Mouse (Mus musculus) kidney, postnatal 4 days (tissue): Measurements from ENCODE around the gene Gm37240.
"Not testable (repeated sequence)": the region's sequence is repeated elsewhere in the genome, so short reads cannot be mapped to it uniquely, and the experiment has no call there.

ENCODE experiments used
- DNase-seq, 2 experiments: peaks; one replicate each; pipeline ENCODE4 v3.0.0; 2021; ENCODE audit warnings: mixed read lengths in 2 of 2

Gene Gm37240

GRCm38 (mm10) chr3:85887239-85887827, at the start of gene Gm37240, which contains the start of gene Glt28d2:
Gene Gm37240, minus strand, starts transcription at chr3:85887518.
Gene Glt28d2, minus strand, starts transcription at chr3:85887516.
- DNase-seq: peak; percentile 95 to 96

GRCm38 (mm10) chr3:85933586-85933985, 46.3 kb upstream of the Gm37240 start:
- no peak for DNase-seq

GRCm38 (mm10) chr3:85931859-85932258, 44.5 kb upstream of the Gm37240 start:
- DNase-seq: no peak

GRCm38 (mm10) chr3:85930671-85931255, 43.4 kb upstream of the Gm37240 start:
- no peak for DNase-seq

GRCm38 (mm10) chr3:85929711-85930110, 42.4 kb upstream of the Gm37240 start:
- no peak for DNase-seq

- DNase-seq: no peak
Observed at GRCm38 (mm10) chr3:85928140-85928611, 40.9 kb upstream of the Gm37240 start.

GRCm38 (mm10) chr3:85927296-85927695, 40.0 kb upstream of the Gm37240 start:
- DNase-seq: no peak

- peak; percentile 92 to 93 for DNase-seq
Observed at GRCm38 (mm10) chr3:85923954-85924945, 36.9 kb upstream of the Gm37240 start.

GRCm38 (mm10) chr3:85923343-85923742, 36.0 kb upstream of the Gm37240 start:
- no peak for DNase-seq

- DNase-seq: peak; percentile 75 to 80
Observed at GRCm38 (mm10) chr3:85922331-85922730, 35.0 kb upstream of the Gm37240 start.

- not testable (repeated sequence) for DNase-seq
Observed at GRCm38 (mm10) chr3:85920671-85921070, 33.4 kb upstream of the Gm37240 start.

GRCm38 (mm10) chr3:85917600-85917999, 30.3 kb upstream of the Gm37240 start:
- peak; percentile 57 to 69 for DNase-seq

- DNase-seq: no peak
Observed at GRCm38 (mm10) chr3:85914806-85915205, 27.5 kb upstream of the Gm37240 start.

GRCm38 (mm10) chr3:85907136-85907535, 19.8 kb upstream of the Gm37240 start:
- no peak for DNase-seq

- peak in 1 of 2 experiments; percentile 7 for DNase-seq
Observed at GRCm38 (mm10) chr3:85904371-85904770, 17.1 kb upstream of the Gm37240 start.

GRCm38 (mm10) chr3:85895020-85895419, 7.7 kb upstream of the Gm37240 start:
- DNase-seq: no peak

GRCm38 (mm10) chr3:85891571-85891970, 4.3 kb upstream of the Gm37240 start:
- no peak for DNase-seq

GRCm38 (mm10) chr3:85888221-85888671, 928 bp upstream of the Gm37240 start:
- DNase-seq: peak; percentile 43 to 59

- DNase-seq: peak in 1 of 2 experiments; percentile 20
Observed at GRCm38 (mm10) chr3:85886636-85887238, 581 bp downstream of the Gm37240 start.

- DNase-seq: no peak
Observed at GRCm38 (mm10) chr3:85885906-85886305, 1.4 kb downstream of the Gm37240 start.

GRCm38 (mm10) chr3:85880687-85881086, 6.6 kb downstream of the Gm37240 start:
- DNase-seq: peak; percentile 22 to 25

GRCm38 (mm10) chr3:85880068-85880467, 7.2 kb downstream of the Gm37240 start:
- DNase-seq: no peak

- DNase-seq: no peak
Observed at GRCm38 (mm10) chr3:85878911-85879310, 8.4 kb downstream of the Gm37240 start.
